Mouse (Mus musculus): Measurements from ENCODE around the gene Tsc22d4.
"Not testable (repeated sequence)": the region's sequence is repeated elsewhere in the genome, so short reads cannot be mapped to it uniquely, and the experiment has no call there.

Gene Tsc22d4

GRCm38 (mm10) chr5:137745214-137746171, at the start of gene Tsc22d4:
Gene Tsc22d4, plus strand, starts transcription at chr5:137745730.
- peak; percentile 68 for DNase-seq (ENCODE audit: low read depth)

- DNase-seq (ENCODE audit: low read depth) = no peak
Observed at GRCm38 (mm10) chr5:137695930-137696329, 49.6 kb upstream of the Tsc22d4 start.

GRCm38 (mm10) chr5:137699080-137699479, 46.5 kb upstream of the Tsc22d4 start:
- DNase-seq (ENCODE audit: low read depth) = no peak

- DNase-seq (ENCODE audit: low read depth) = no peak
Observed at GRCm38 (mm10) chr5:137699850-137700249, 45.7 kb upstream of the Tsc22d4 start.

- no peak for DNase-seq (ENCODE audit: low read depth)
Observed at GRCm38 (mm10) chr5:137705242-137705641, 40.3 kb upstream of the Tsc22d4 start.

GRCm38 (mm10) chr5:137706913-137707633, 38.5 kb upstream of the Tsc22d4 start:
- DNase-seq (ENCODE audit: low read depth) = no peak

GRCm38 (mm10) chr5:137713454-137713853, 32.1 kb upstream of the Tsc22d4 start:
- no peak for DNase-seq (ENCODE audit: low read depth)

- DNase-seq (ENCODE audit: low read depth) = no peak
Observed at GRCm38 (mm10) chr5:137715685-137716084, 29.8 kb upstream of the Tsc22d4 start.

- DNase-seq (ENCODE audit: low read depth) = no peak
Observed at GRCm38 (mm10) chr5:137718020-137718790, 27.3 kb upstream of the Tsc22d4 start.

- no peak for DNase-seq (ENCODE audit: low read depth)
Observed at GRCm38 (mm10) chr5:137719088-137719487, 26.4 kb upstream of the Tsc22d4 start.

GRCm38 (mm10) chr5:137720558-137721164, 24.9 kb upstream of the Tsc22d4 start:
- DNase-seq (ENCODE audit: low read depth) = not testable (repeated sequence)

- DNase-seq (ENCODE audit: low read depth) = no peak
Observed at GRCm38 (mm10) chr5:137723840-137724239, 21.7 kb upstream of the Tsc22d4 start.

- DNase-seq (ENCODE audit: low read depth) = no peak
Observed at GRCm38 (mm10) chr5:137726767-137727166, 18.8 kb upstream of the Tsc22d4 start.

GRCm38 (mm10) chr5:137733638-137734288, 11.8 kb upstream of the Tsc22d4 start:
- DNase-seq (ENCODE audit: low read depth) = no peak

GRCm38 (mm10) chr5:137734289-137735061, 11.1 kb upstream of the Tsc22d4 start:
- no peak for DNase-seq (ENCODE audit: low read depth)

GRCm38 (mm10) chr5:137737400-137737940, 8.1 kb upstream of the Tsc22d4 start:
- no peak for DNase-seq (ENCODE audit: low read depth)

- no peak for DNase-seq (ENCODE audit: low read depth)
Observed at GRCm38 (mm10) chr5:137738516-137738915, 7.0 kb upstream of the Tsc22d4 start.

- DNase-seq (ENCODE audit: low read depth) = no peak
Observed at GRCm38 (mm10) chr5:137739471-137739870, 6.1 kb upstream of the Tsc22d4 start.

GRCm38 (mm10) chr5:137740506-137740905, 5.0 kb upstream of the Tsc22d4 start:
- no peak for DNase-seq (ENCODE audit: low read depth)
